Mouse (Mus musculus) thymus, adult 2 months (tissue): ENCODE measurements at regions not wholly inside any gene's neighbourhood (a gene's known extent, or its start where the extent isn't known, plus 50 kb on each side); places are given as distances from the start of the nearest gene placed in this dataset.

Source experiments
- CTCF ChIP-seq: fragments of 200-500 bp; IDR thresholded peaks from 2 replicates; pipeline ENCODE4 v1.5.1; 2012; ENCODE audit warnings: mild to moderate bottlenecking, control low read depth, low read length, moderate library complexity, borderline replicate concordance; ENCODE audit not compliant: control insufficient read depth, poor library complexity, insufficient read depth; ENCODE audit errors: extremely low read depth
- POLR2A ChIP-seq: fragments of 200-500 bp; IDR thresholded peaks from 2 replicates; pipeline ENCODE4 v1.6.1; 2012; ENCODE audit warnings: mild to moderate bottlenecking, low read length, control low read depth, moderate library complexity; ENCODE audit not compliant: control insufficient read depth, poor library complexity, insufficient read depth; ENCODE audit errors: extremely low read depth

DNA sequence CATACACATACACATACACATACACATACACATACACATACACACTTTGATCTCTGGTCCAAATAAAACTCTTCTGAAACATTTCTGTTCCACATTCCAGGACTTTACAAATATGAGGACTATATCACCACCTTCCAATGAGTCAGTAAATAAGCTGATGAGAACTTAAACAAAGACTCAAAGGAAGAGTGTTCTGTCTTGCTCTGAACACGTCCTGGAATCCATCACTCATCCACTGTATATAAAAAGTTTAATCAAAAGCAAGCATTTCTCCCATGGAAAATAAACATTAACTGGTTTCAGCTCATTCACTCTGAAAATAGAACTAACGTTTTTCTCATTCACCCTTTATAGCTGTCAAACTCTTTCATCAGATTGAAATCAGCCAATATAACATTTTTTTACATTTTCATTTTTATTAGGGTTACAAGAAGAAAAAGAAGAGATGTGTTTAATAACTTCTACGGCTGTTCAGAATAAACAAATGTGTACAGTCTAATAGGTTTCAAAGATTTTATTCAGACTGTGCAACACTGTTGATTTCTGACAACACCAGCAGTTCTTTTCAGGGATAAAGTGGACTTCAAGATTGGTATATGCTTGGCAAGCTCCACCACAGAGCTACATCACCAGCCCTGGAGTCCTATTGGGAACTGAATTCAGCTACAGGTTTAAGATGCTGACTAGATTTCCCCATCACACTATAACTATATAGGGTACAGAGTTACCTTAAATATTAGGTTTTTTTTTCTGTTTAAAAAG lies 151.0 kb upstream of the Tmtc1 start:
- TF ChIP-seq CTCF, result no peak
- no peak for TF ChIP-seq POLR2A
